Mouse (Mus musculus) bone marrow, adult 2 months (tissue): ENCODE results near the gene Cep97.

Experiments
- CTCF ChIP-seq: fragments of 200-500 bp; IDR thresholded peaks from 2 replicates; pipeline ENCODE4 v1.5.1; 2011; ENCODE audit warnings: low read length, control low read depth; ENCODE audit not compliant: control insufficient read depth, insufficient read depth
- POLR2A ChIP-seq: fragments of 200-500 bp; IDR thresholded peaks from 2 replicates; pipeline ENCODE4 v1.6.1; 2011; ENCODE audit warnings: low read depth, mild to moderate bottlenecking, control low read depth, low read length, borderline replicate concordance; ENCODE audit not compliant: control insufficient read depth

GRCm38 (mm10) chr16:55964126-55964949 lies 29.7 kb upstream of the Cep97 start:
- TF ChIP-seq CTCF: peak; percentile 65
- no peak for TF ChIP-seq POLR2A
